Mouse (Mus musculus): Measurements from ENCODE around the gene Gabbr1.

Gene Gabbr1

DNA sequence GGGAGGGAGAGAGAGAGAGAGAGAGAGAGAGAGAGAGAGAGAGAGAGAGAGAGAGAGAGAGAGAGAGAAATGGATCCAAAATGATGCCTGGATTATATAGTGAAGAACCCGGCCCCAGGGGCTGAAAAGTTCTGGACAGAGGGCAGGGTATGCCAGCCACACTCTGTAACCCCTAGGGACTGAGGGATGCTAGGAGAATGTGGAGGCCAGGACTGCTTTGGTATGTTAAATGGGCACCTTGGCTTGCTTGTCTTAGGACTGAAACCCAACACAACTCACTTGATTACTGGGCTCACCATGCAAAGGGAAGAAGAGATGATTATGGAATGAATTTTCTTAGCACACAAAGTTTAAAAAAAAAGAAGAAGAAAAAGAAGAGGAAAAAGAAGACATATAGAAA lies 32.4 kb downstream of the Gabbr1 start:
- DNase-seq: no peak

DNA sequence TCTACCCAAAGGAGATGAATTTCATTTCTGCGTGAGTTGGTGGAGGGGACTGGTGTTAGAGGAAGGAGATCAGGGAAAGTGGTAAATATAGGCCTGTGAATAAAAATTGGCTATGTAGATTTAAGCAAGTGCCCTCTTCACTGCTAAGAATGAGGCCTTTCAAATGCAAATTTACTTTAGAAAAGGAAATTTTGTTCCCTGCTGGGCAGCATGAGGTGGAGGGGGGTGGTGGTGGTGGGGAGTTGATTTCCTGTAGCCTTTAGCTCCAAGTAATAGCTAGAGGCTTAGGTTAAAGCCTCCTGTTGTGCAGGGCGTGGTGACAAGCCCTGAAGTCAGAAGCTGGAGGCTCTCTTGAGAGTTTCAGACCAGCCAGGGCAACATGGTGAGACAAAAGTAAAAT lies 33.2 kb downstream of the Gabbr1 start:
- no peak for DNase-seq

DNA sequence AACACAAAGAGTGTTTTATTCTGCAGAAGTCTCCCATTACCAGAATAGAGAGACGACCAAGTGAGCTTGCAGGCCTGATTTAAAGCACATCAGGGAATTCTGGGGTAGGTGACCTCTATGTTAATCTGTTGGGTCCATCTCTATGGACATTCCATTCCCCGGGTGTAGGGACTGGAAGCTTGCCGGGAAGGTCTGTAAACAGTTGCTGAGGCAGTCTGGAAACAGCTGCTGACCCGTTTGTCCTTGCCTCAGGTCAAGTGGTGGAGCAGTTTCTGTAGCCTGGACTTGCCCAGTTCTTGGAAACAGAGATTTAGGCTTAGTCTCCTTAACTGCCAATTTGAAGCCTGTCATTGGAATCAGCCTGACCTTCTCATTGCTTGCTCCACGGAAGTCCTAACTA lies 34.4 kb downstream of the Gabbr1 start:
- no peak for DNase-seq

DNA sequence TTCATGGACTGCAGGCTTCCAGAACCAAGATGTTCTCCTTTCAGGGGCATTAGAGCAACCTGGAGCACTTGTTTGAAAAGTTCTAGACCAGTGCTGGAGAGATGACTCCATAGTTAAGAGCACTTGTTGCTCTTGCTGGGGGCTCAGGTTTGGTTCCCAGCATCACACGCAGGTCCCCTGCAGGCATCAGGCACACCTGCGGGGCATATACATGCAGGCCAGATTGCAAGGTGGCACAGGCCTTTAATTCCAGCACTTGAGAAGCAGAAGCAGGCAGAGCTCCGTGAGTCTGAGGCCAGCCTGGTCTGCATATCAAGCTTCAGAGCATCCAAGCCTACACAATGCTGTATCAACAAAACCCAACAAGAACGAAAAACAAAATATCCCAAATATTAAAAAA lies 35.9 kb downstream of the Gabbr1 start:
- no peak for DNase-seq

DNA sequence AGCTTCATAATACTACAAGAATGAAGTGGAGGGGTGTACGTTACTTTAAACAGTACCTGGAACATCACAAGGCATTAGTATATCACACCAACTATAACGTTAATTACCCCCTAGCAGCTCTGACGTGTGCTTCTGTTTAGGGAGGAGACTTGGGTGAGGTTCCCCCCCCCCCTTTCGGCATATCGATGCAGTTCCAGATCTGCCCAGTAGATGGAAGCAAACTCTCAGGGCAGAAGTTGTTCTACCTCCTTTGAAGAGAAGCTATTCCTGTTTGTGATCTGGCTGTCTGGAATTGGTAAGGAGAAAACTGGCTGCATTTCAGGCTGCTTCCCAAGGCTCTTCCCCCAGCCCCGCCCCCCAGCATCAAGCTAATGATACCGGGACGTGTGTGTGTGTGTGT lies 37.6 kb downstream of the Gabbr1 start:
- no peak for DNase-seq

DNA sequence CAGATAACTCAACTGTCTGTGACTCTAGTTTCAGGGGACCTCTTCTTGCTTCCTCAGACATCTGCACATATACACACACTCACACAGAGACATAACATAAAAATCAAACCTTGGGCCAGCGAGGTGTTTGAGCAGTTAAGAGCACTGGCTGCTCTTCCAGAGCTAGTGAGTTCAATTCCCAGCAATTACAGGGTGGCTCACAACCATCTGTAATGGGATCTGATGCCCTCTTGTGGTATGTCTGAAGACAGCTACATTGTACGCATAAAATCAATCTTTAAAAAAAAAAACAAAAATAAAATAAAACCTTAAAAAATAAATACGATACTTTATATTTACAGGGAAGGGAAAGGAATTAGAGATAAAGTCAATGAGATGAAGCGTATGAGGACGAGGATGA lies 38.9 kb downstream of the Gabbr1 start:
- no peak for DNase-seq

DNA sequence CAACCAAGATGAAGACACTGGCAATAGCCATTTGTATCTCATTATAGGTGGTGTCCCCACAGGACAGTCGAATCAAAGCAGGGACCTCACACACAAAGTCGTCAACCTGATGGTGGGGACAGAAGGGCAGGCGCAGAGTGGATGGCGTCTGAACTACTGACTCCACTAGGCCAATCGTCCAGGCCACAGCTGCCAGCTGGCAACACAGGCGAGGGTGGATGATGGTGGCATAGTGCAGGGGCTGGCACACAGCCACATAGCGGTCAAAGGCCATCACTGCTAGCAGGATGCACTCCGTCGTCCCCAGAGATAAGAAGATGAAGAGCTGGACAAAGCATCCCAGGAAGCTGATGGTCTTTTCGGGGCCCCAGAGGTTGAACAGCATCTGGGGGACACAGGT lies 39.8 kb downstream of the Gabbr1 start:
- DNase-seq: no peak

DNA sequence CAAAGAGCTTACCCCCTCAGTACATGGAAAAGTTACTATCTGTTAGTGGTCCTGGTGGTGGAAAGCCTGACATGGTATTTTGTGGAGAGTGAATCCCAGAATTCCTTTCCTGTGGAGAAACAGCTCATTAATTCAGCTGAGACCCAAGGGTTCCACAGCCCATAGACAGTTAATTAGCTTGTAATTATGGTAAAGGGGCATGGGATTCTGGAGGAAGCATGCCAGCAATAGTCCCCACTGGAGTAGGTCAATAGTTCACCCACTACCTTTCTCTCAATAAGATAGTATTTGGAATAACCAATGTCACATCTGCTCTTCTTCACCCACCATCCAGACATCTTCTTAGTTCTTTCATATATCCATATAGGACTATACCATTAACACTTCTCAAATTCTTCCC lies 42.6 kb downstream of the Gabbr1 start, which contains the start of gene Olfr90:
Olfr90 (minus strand) TSS at position 101 of the 400 bp plus-strand sequence.
- no peak for DNase-seq

DNA sequence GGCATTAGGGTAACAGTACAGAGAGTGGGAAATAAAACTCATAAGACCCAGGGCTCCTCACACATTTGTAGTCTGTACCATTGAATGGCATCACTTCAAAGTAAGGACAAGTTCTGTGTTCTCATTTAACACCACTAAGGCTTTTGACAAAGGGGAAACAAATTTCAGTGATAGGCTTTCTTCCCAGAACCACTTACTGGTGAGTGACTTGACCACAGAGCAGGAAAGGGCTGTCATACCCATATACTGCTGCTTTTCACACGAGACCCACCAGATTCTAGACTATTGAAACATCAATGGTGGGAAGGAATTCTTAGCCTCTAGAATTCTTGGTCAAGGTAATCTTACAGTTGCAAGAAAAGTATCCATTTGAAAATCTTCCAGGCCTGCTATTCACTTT lies 46.4 kb downstream of the Gabbr1 start:
- DNase-seq: no peak

DNA sequence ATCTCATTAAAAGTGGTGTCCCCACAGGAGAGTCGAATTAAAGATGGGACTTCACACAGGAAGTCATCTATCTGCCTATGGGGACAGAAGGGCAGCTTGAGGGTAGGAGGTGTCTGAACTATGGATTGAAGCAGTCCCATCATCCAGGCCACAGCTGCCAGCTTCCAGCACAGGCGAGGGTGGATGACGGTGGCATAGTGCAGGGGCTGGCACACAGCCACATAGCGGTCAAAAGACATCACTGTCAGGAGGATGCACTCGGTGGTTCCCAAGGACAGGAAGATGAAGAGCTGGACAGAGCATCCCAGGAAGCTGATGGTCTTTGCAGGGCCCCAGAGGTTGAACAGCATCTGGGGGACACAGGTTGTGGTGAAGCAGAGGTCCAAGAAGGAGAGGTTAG lies 47.5 kb downstream of the Gabbr1 start:
- no peak for DNase-seq

DNA sequence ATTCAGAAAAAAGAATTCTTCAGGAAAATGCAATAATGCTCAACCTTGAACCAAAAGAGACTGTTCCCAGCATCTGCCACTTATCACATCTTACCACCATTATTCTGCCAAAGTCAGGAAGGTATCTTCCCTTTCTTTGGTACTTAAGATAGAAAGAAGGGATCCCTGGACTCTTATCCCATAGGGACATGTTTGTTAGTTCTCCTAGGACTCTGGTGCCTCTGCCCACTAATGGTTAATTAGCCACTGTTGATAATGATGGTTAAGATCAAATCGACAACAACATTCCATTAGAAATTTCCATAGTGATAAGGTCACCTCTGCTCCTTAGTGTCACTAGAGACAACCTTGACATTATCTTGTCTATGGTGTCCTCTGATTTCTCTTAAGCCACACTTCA lies 52.4 kb downstream of the Gabbr1 start, which contains the start of gene Olfr91:
Olfr91 (minus strand) TSS at position 101 of the 400 bp plus-strand sequence.
- no peak for DNase-seq

DNA sequence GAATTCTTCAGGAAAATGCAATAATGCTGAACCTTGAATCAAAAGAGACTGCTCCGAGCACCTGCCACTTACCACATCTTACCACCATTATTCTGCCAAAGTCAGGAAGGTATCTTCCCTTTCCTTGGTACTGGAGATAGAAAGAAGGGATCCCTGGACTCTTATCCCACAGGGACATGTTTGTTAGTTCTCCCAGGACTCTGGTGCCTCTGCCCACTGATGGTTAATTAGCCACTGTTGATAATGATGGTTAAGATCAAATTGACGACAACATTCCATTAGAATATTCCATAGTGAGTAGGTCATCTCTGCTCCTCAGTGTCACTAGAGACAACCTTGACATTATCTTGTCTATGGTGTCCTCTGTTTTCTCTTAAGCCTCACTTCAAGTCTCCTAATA lies 74.2 kb downstream of the Gabbr1 start, which contains the start of gene Olfr92:
Olfr92 (minus strand) TSS at position 101 of the 400 bp plus-strand sequence.
- DNase-seq: no peak

Data from layer of hippocampus, adult 9-11 months (tissue).